Mouse (Mus musculus): ENCODE results near the gene Cacna1d.

Cacna1d gene

GRCm38 (mm10) chr14:30054922-30055321 lies 436.3 kb downstream of the Cacna1d start:
- no peak for DNase-seq

GRCm38 (mm10) chr14:30050280-30050679 lies 441.0 kb downstream of the Cacna1d start:
- DNase-seq: no peak

- DNase-seq: no peak
These were observed 443.2 kb downstream of the Cacna1d start for GRCm38 (mm10) chr14:30048049-30048448.

GRCm38 (mm10) chr14:30046976-30047375 lies 444.3 kb downstream of the Cacna1d start:
- DNase-seq: no peak

- no peak for DNase-seq
These were observed 445.5 kb downstream of the Cacna1d start for GRCm38 (mm10) chr14:30045704-30046220.

GRCm38 (mm10) chr14:30045239-30045638 lies 446.0 kb downstream of the Cacna1d start:
- no peak for DNase-seq

GRCm38 (mm10) chr14:30043356-30043940 lies 447.8 kb downstream of the Cacna1d start:
- no peak for DNase-seq

- DNase-seq: no peak
These were observed 449.4 kb downstream of the Cacna1d start for GRCm38 (mm10) chr14:30041836-30042235.

- no peak for DNase-seq
These were observed 451.8 kb downstream of the Cacna1d start for GRCm38 (mm10) chr14:30039413-30039812.

- no peak for DNase-seq
These were observed 452.8 kb downstream of the Cacna1d start for GRCm38 (mm10) chr14:30038431-30038830.

- DNase-seq: no peak
These were observed 457.9 kb downstream of the Cacna1d start for GRCm38 (mm10) chr14:30033405-30033804.

GRCm38 (mm10) chr14:30027378-30027777 lies 463.9 kb downstream of the Cacna1d start:
- DNase-seq: no peak

GRCm38 (mm10) chr14:30024387-30024786 lies 466.9 kb downstream of the Cacna1d start:
- no peak for DNase-seq

GRCm38 (mm10) chr14:30022471-30022870 lies 468.8 kb downstream of the Cacna1d start:
- no peak for DNase-seq

GRCm38 (mm10) chr14:30019792-30020575 lies 471.3 kb downstream of the Cacna1d start:
- DNase-seq: no peak

GRCm38 (mm10) chr14:30019375-30019774 lies 471.9 kb downstream of the Cacna1d start:
- DNase-seq: no peak

GRCm38 (mm10) chr14:30018846-30019245 lies 472.4 kb downstream of the Cacna1d start:
- DNase-seq: no peak

GRCm38 (mm10) chr14:30018463-30018801 lies 472.8 kb downstream of the Cacna1d start:
- no peak for DNase-seq

- DNase-seq: no peak
These were observed 473.3 kb downstream of the Cacna1d start for GRCm38 (mm10) chr14:30017794-30018462.

GRCm38 (mm10) chr14:30016666-30017065 lies 474.6 kb downstream of the Cacna1d start:
- DNase-seq: no peak

GRCm38 (mm10) chr14:30015008-30015407 lies 476.2 kb downstream of the Cacna1d start:
- DNase-seq: no peak

- DNase-seq: no peak
These were observed 476.8 kb downstream of the Cacna1d start for GRCm38 (mm10) chr14:30014487-30014886.

GRCm38 (mm10) chr14:30011886-30012560 lies 479.2 kb downstream of the Cacna1d start:
- peak; percentile 33 for DNase-seq
